Mouse (Mus musculus) limb, embryonic 12.5 days (tissue): ENCODE data around the gene Actl6b. TPM values are rescaled to one million over a fixed set of nuclear protein-coding genes. Genes with fewer than 3 reads are reported as not detected.

Experiments used
- ATAC-seq: fragments of 200-750 bp; cut with Nextera tagmentation; 2 replicates; pipeline ENCODE4 v1.8.0; 2017; ENCODE audit warnings: low read depth, moderate TSS enrichment; ENCODE audit not compliant: insufficient number of reproducible peaks, insufficient read depth, low FRiP score, low TSS enrichment
- H3K27ac ChIP-seq: fragments of 300-500 bp; sonication (generic); 2 replicates; pipeline ENCODE4 v1.5.1; 2016; ENCODE audit warnings: mild to moderate bottlenecking, moderate library complexity
- H3K27me3 ChIP-seq: fragments of 300-500 bp; sonication (generic); 2 replicates; pipeline ENCODE4 v1.6.1; 2016; ENCODE audit warnings: mild to moderate bottlenecking, moderate library complexity
- H3K36me3 ChIP-seq: fragments of 300-500 bp; sonication (generic); 2 replicates; pipeline ENCODE4 v1.6.1; 2016; ENCODE audit warnings: mild to moderate bottlenecking, moderate library complexity
- H3K4me1 ChIP-seq: fragments of 300-500 bp; sonication (generic); replicated peaks from 2 replicates; pipeline ENCODE4 v1.6.1; 2016
- H3K4me2 ChIP-seq: fragments of 300-500 bp; sonication (generic); 2 replicates; pipeline ENCODE4 v1.6.1; 2016; ENCODE audit warnings: mild to moderate bottlenecking, moderate library complexity
- H3K4me3 ChIP-seq: fragments of 300-500 bp; sonication (generic); replicated peaks from 2 replicates; pipeline ENCODE4 v1.5.1; 2016; ENCODE audit warnings: mild to moderate bottlenecking
- H3K9ac ChIP-seq: fragments of 300-500 bp; sonication (generic); replicated peaks from 2 replicates; pipeline ENCODE4 v1.6.1; 2016; ENCODE audit warnings: mild to moderate bottlenecking, moderate library complexity
- H3K9me3 ChIP-seq: fragments of 300-500 bp; sonication (generic); 2 replicates; pipeline ENCODE4 v1.6.1; 2016; ENCODE audit warnings: mild to moderate bottlenecking, moderate library complexity
- WGBS: fragments of 180-500 bp; shearing (Covaris S2); methylation state at CpG from one replicate; pipeline ENCODE4 v1.1.7; 2016; 5-methylcytosine and 5-hydroxymethylcytosine counted together
- polyA plus RNA-seq: library from polyadenylated mRNA; unstranded; fragments of >200 nt; fragmentation: Nextera tagmentation; extraction: Ambion mirVana; gene quantifications from 2 replicates; pipeline ENCODE4 v1.2.1, GENCODE M21; 2016

The Actl6b gene
- polyA plus RNA-seq, 1 experiment from 2014 or later, result 0.68 TPM

GRCm38 (mm10) chr5:137519691-137520550, 33.4 kb upstream of the Actl6b start:
- 89% methylated on average over 27 of the region's 27 CpGs for WGBS
- Histone ChIP-seq H3K4me1 (no peaks in the 10 kb centered on the region), H3K4me2 (no peak overlapping the region), H3K36me3 (peaks cover 86% of the 10 kb centered on the region), H3K9ac (peak overlapping the region; percentile 23; the same call in 1 of the 2 replicates), H3K9me3 (no peaks in the 10 kb centered on the region), H3K27me3 (no peaks in the 10 kb centered on the region), H3K4me3 (no peak overlapping the region), H3K27ac (no peak overlapping the region)
- ATAC-seq, result no peak

- Histone ChIP-seq H3K9me3 (no peaks in the 10 kb centered on the region), H3K4me1 (peaks cover 15% of the 10 kb centered on the region), H3K27me3 (no peaks in the 10 kb centered on the region), H3K4me2 (no peak overlapping the region), H3K27ac (no peak overlapping the region), H3K36me3 (peaks cover 98% of the 10 kb centered on the region), H3K9ac (no peak overlapping the region), H3K4me3 (no peak overlapping the region)
- WGBS, result 78% methylated on average over 9 of the region's 9 CpGs
- no peak for ATAC-seq
Measured at GRCm38 (mm10) chr5:137521861-137522260, 31.5 kb upstream of the Actl6b start.

DNA sequence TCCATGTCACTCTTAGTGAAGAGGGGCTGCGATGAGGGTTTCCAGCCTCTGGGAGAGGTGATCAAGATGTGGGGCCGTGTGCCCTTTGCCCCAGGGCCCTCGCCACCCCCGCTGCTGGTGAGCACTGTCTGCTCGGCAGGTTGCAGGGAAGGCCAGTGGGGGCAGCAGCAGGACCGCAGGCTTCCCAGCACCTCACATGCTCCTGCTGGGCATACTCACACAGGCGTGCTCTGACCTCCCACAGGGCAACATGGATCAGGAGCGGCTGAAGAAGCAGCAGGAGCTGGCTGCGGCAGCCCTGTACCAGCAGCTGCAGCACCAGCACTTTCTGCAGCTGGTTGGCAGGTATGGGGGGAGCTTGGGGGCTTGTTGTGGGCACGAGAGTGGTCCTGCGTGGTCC, 30.6 kb upstream of the Actl6b start:
- Histone ChIP-seq H3K9ac (no peak overlapping the region), H3K4me1 (peaks cover 20% of the 10 kb centered on the region), H3K27ac (no peak overlapping the region), H3K4me2 (no peak overlapping the region), H3K4me3 (no peak overlapping the region), H3K36me3 (peaks cover 96% of the 10 kb centered on the region), H3K27me3 (no peaks in the 10 kb centered on the region), H3K9me3 (no peaks in the 10 kb centered on the region)
- WGBS, result 77% methylated on average over 11 of the region's 11 CpGs
- no peak for ATAC-seq

DNA sequence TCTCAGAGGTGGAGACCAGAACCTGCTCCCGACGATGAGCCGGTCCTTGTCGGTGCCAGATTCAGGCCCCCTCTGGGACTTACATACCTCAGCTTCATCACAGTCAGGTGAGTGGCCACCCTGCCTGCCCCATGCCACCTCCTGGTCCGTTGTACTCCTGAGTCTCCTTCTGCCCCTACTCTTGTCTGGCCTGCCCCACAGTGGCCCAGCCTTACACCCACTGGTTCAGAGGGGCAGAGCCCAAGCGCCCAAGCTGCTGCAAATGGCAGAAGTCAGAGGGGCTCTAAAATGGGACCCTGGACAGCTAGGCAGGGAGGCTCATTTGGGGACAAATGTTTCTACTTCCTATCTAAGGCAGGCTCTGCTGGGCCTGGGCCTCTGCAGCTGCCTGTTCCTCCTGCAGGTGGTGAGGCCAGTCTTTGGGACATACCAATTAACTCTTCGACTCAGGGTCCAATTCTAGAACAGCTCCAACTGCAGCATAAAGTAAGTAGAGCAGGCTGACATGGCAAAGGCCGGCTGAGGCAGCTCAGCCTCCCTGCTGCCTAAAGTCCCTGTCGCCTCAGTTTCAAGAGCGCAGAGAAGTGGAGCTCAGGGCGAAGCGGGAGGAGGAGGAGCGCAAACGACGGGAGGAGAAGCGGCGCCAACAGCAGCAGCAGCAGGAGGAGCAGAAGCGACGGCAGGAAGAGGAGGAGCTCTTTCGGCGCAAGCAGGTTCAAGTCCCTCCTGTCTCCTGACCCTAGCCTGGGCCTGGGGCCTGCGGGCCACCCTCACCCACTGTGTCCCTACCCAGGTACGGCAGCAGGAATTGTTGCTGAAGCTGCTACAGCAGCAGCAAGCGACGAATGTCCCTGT, 29.7 kb upstream of the Actl6b start:
- Histone ChIP-seq H3K4me3 (no peak overlapping the region), H3K36me3 (peaks cover 96% of the 10 kb centered on the region), H3K4me1 (peaks cover 25% of the 10 kb centered on the region), H3K4me2 (no peak overlapping the region), H3K27ac (no peak overlapping the region), H3K9me3 (no peaks in the 10 kb centered on the region), H3K27me3 (no peaks in the 10 kb centered on the region), H3K9ac (no peak overlapping the region; the same call in 1 of the 2 replicates)
- 82% methylated on average over 25 of the region's 25 CpGs for WGBS
- no peak for ATAC-seq

- H3K27me3 ChIP-seq, result no peaks in the 10 kb centered on the region
- peaks cover 25% of the 10 kb centered on the region for H3K4me1 ChIP-seq
- no peak overlapping the region for H3K4me3 ChIP-seq
- no peaks in the 10 kb centered on the region for H3K9me3 ChIP-seq
- H3K9ac ChIP-seq, result no peak overlapping the region; the same call in 1 of the 2 replicates
- no peak for ATAC-seq
- 93% methylated on average over 8 of the region's 8 CpGs for WGBS
- peaks cover 96% of the 10 kb centered on the region for H3K36me3 ChIP-seq
- no peak overlapping the region for H3K27ac ChIP-seq
- H3K4me2 ChIP-seq, result no peak overlapping the region
Measured at GRCm38 (mm10) chr5:137524251-137524515, 29.1 kb upstream of the Actl6b start.

- WGBS, result 89% methylated on average over 13 of the region's 13 CpGs
- peaks cover 96% of the 10 kb centered on the region for H3K36me3 ChIP-seq
- ATAC-seq, result no peak
- no peak overlapping the region; the same call in 1 of the 2 replicates for H3K9ac ChIP-seq
- no peaks in the 10 kb centered on the region for H3K9me3 ChIP-seq
- no peak overlapping the region for H3K4me2 ChIP-seq
- H3K27ac ChIP-seq, result peak overlapping the region; percentile 41; the same call in 1 of the 2 replicates
- peaks cover 27% of the 10 kb centered on the region for H3K4me1 ChIP-seq
- H3K4me3 ChIP-seq, result no peak overlapping the region
- no peaks in the 10 kb centered on the region for H3K27me3 ChIP-seq
Measured at GRCm38 (mm10) chr5:137524671-137525070, 28.6 kb upstream of the Actl6b start.

- Histone ChIP-seq H3K27ac (peak overlapping the region; percentile 50; the same call in 1 of the 2 replicates), H3K9me3 (no peaks in the 10 kb centered on the region), H3K4me3 (0 out of 2 replicates have a peak overlapping the region, but pooled peaks have one; percentile 1), H3K27me3 (no peaks in the 10 kb centered on the region), H3K36me3 (peaks cover 94% of the 10 kb centered on the region), H3K4me1 (peaks cover 35% of the 10 kb centered on the region), H3K9ac (0 out of 2 replicates have a peak overlapping the region, but pooled peaks have one; percentile 18), H3K4me2 (no peak overlapping the region)
- 74% methylated on average over 16 of the region's 16 CpGs for whole genome bisulfite sequencing
- no peak for ATAC-seq
Measured at GRCm38 (mm10) chr5:137525511-137525910, 27.8 kb upstream of the Actl6b start.

DNA sequence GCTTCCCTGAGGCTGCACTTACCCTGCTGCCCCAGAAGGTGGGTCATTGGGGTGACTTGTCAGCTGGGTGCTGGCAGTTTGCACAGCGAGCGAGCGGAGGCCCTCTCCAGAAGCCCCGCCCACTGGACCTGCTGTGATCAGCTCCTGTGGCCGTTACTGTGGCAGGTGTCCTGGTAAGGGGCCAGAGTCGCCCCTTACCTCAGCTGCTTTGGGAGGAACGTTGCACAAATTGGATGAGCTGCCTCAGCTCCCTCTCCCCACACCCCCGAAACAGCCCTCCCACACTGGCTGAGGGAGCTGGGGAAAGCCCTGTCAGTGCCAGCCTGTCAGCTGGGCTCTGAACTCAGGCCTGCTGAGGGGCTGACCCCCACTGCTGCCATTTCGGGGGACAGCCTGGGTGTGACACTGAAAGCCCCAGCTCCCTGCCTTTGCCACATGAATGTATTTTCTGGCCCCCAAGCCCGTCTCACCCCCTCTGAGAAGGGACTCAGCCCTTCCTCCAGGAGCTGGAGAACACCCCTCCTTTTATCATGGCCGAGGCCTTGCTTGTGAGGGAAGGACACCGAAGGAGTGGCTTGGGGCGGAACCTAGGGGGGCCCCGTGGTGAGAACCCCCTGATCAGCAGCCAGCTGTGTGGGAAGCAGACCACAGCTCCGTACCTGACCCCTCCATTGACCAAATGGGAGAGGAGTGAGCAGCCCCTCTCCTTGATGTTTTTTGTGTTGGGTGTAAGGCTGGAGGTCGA, 27.0 kb upstream of the Actl6b start:
- H3K27ac ChIP-seq, result peak overlapping the region; percentile 50
- no peak overlapping the region for H3K9ac ChIP-seq
- H3K4me1 ChIP-seq, result peaks cover 37% of the 10 kb centered on the region
- no peaks in the 10 kb centered on the region for H3K27me3 ChIP-seq
- H3K36me3 ChIP-seq, result peaks cover 86% of the 10 kb centered on the region
- H3K4me3 ChIP-seq, result no peak overlapping the region
- no peaks in the 10 kb centered on the region for H3K9me3 ChIP-seq
- H3K4me2 ChIP-seq, result no peak overlapping the region
- WGBS, result 55% methylated on average over 16 of the region's 16 CpGs
- ATAC-seq, result no peak

- H3K4me1 ChIP-seq, result peaks cover 37% of the 10 kb centered on the region
- peaks cover 75% of the 10 kb centered on the region for H3K36me3 ChIP-seq
- no peak overlapping the region for H3K27ac ChIP-seq
- no peaks in the 10 kb centered on the region for H3K27me3 ChIP-seq
- ATAC-seq, result no peak
- no peaks in the 10 kb centered on the region for H3K9me3 ChIP-seq
- no peak overlapping the region for H3K4me3 ChIP-seq
- 67% methylated on average over 1 of the region's 1 CpGs for WGBS
- no peak overlapping the region for H3K4me2 ChIP-seq
- 0 out of 2 replicates have a peak overlapping the region, but pooled peaks have one; percentile 23 for H3K9ac ChIP-seq
Measured at GRCm38 (mm10) chr5:137527413-137527812, 25.9 kb upstream of the Actl6b start.

DNA sequence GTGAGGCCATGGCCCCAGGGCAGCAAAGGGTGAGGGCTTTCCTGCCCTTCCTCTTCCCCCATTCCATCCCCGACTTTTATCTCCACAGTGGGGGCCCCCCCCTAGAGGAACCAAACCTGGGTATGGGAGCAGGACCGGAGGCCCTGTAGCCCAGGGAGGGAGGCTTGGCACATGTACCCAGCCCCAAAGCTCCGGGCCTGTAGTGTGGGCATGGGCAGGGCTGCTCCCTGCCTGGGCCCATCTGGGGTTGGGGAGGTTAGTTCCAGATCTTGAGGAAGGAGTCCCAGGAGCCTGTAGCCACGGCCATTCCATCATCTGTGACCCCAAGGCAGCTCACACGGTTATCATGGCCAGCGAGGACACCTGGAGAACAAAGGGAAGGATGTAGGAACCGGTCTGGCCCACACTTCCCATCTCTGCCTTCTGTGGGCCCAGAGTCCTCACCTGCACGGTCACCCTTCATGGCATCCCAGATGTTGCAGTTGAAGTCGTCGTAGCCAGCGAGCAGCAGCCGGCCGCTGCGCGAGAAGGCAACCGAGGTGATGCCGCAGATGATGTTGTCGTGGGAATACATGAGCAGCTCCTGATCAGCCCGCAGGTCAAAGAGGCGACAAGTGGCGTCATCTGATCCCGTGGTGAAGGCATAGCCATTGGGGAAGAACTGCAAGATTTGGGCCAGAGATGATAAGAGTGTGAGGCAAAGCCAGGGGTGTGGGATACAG, 24.9 kb upstream of the Actl6b start:
- peak overlapping the region; percentile 17; the same call in 1 of the 2 replicates for H3K27ac ChIP-seq
- no peak for ATAC-seq
- 84% methylated on average over 22 of the region's 22 CpGs for WGBS
- H3K27me3 ChIP-seq, result no peaks in the 10 kb centered on the region
- H3K9ac ChIP-seq, result 0 out of 2 replicates have a peak overlapping the region, but pooled peaks have one; percentile 12
- H3K4me3 ChIP-seq, result 0 out of 2 replicates have a peak overlapping the region, but pooled peaks have one; percentile 4
- H3K36me3 ChIP-seq, result peaks cover 65% of the 10 kb centered on the region
- peaks cover 37% of the 10 kb centered on the region for H3K4me1 ChIP-seq
- H3K4me2 ChIP-seq, result no peak overlapping the region
- no peaks in the 10 kb centered on the region for H3K9me3 ChIP-seq
